Mouse (Mus musculus) stomach, embryonic 15.5 days (tissue): ENCODE measurements at regions not wholly inside any gene's neighbourhood (a gene's known extent, or its start where the extent isn't known, plus 50 kb on each side); places are given as distances from the start of the nearest gene placed in this dataset.
"Not testable (repeated sequence)": the region's sequence is repeated elsewhere in the genome, so short reads cannot be mapped to it uniquely, and the experiment has no call there.

Experiments used
- ATAC-seq: fragments of 200-750 bp; cut with Nextera tagmentation; 2 replicates; pipeline ENCODE4 v1.8.0; 2017; ENCODE audit warnings: low read depth, moderate number of reproducible peaks, moderate TSS enrichment; ENCODE audit not compliant: insufficient read depth, low FRiP score
- H3K27ac ChIP-seq: fragments of 300-500 bp; sonication (generic); 2 replicates; pipeline ENCODE4 v1.5.1; 2015; ENCODE audit warnings: mild to moderate bottlenecking, inconsistent platforms
- H3K27me3 ChIP-seq: fragments of 300-500 bp; sonication (generic); replicated peaks from 2 replicates; pipeline ENCODE4 v1.6.1; 2015; ENCODE audit warnings: inconsistent platforms
- H3K36me3 ChIP-seq: fragments of 300-500 bp; sonication (generic); 2 replicates; pipeline ENCODE4 v1.6.1; 2015; ENCODE audit warnings: inconsistent platforms
- H3K4me1 ChIP-seq: fragments of 300-500 bp; sonication (generic); 2 replicates; pipeline ENCODE4 v1.6.1; 2015; ENCODE audit warnings: inconsistent platforms
- H3K4me2 ChIP-seq: fragments of 300-500 bp; sonication (generic); 2 replicates; pipeline ENCODE4 v1.6.1; 2015; ENCODE audit warnings: mild to moderate bottlenecking, inconsistent platforms
- H3K4me3 ChIP-seq: fragments of 300-500 bp; sonication (generic); replicated peaks from 2 replicates; pipeline ENCODE4 v1.5.1; 2015; ENCODE audit warnings: inconsistent platforms
- H3K9ac ChIP-seq: fragments of 300-500 bp; sonication (generic); 2 replicates; pipeline ENCODE4 v1.6.1; 2015; ENCODE audit warnings: inconsistent platforms
- H3K9me3 ChIP-seq: fragments of 300-500 bp; sonication (generic); 2 replicates; pipeline ENCODE4 v1.6.1; 2016; ENCODE audit warnings: inconsistent platforms
- WGBS: fragments of 180-500 bp; shearing (Covaris S2); methylation state at CpG from one replicate; pipeline ENCODE4 v1.1.7; 2015; 5-methylcytosine and 5-hydroxymethylcytosine counted together

DNA sequence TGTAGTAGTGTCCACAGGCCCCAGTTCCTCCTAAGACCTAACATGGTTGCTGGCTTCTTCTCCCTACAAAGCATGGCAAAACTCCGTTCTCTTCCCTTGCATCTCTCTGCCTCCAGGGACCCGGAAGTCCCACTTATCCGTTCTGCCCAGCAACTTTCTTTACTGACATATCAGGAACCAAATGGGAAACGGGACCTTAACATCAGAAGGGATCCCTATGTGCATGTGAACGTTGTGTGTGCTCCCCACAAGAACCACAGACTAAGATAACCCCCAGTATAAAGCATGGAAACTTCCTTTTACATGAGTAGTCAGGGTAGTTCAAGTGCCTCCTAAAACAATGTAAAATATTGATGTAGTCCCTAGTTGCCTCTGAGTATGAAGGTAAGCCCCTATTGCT is 61.6 kb downstream of the Zxdb start:
- Histone ChIP-seq H3K4me3 (no peak overlapping the region), H3K4me1 (no peaks in the 10 kb centered on the region), H3K4me2 (no peak overlapping the region), H3K27me3 (no peaks in the 10 kb centered on the region), H3K9ac (no peak overlapping the region), H3K9me3 (no peaks in the 10 kb centered on the region), H3K27ac (no peak overlapping the region), H3K36me3 (no peaks in the 10 kb centered on the region)
- ATAC-seq = no peak
- WGBS = 65% methylated on average over 5 of the region's 5 CpGs

GRCm38 (mm10) chrX:94788331-94788920 is 64.1 kb downstream of the Zxdb start:
- H3K9me3 ChIP-seq = no peaks in the 10 kb centered on the region
- no peak for ATAC-seq
- H3K27ac ChIP-seq = no peak overlapping the region
- H3K4me2 ChIP-seq = no peak overlapping the region
- WGBS = 57% methylated on average over 3 of the region's 3 CpGs
- H3K27me3 ChIP-seq = no peaks in the 10 kb centered on the region
- no peak overlapping the region for H3K4me3 ChIP-seq
- H3K9ac ChIP-seq = no peak overlapping the region
- H3K36me3 ChIP-seq = no peaks in the 10 kb centered on the region
- H3K4me1 ChIP-seq = no peaks in the 10 kb centered on the region

GRCm38 (mm10) chrX:94796845-94797244 is 72.5 kb downstream of the Zxdb start:
- not testable (repeated sequence) for H3K9me3 ChIP-seq, H3K4me1 ChIP-seq, H3K27ac ChIP-seq, H3K4me3 ChIP-seq, H3K4me2 ChIP-seq, H3K27me3 ChIP-seq, H3K36me3 ChIP-seq, H3K9ac ChIP-seq
- WGBS = no CpG with 5 or more reads among the region's 37 CpGs
- peak; percentile 41; the same call in 1 of the 2 replicates for ATAC-seq

GRCm38 (mm10) chrX:94797348-94798182 is 73.2 kb downstream of the Zxdb start:
- not testable (repeated sequence) for H3K27ac ChIP-seq, H3K4me1 ChIP-seq, H3K36me3 ChIP-seq, H3K4me2 ChIP-seq, H3K27me3 ChIP-seq, H3K9ac ChIP-seq, H3K4me3 ChIP-seq, H3K9me3 ChIP-seq
- no CpG with 5 or more reads among the region's 131 CpGs for WGBS
- peak; percentile 61; the same call in 1 of the 2 replicates for ATAC-seq

GRCm38 (mm10) chrX:94798183-94798619 is 73.8 kb downstream of the Zxdb start:
- not testable (repeated sequence) for H3K4me1 ChIP-seq, H3K4me2 ChIP-seq, H3K4me3 ChIP-seq, H3K27me3 ChIP-seq, H3K27ac ChIP-seq, H3K36me3 ChIP-seq, H3K9me3 ChIP-seq, H3K9ac ChIP-seq
- no CpG with 5 or more reads among the region's 22 CpGs for WGBS
- ATAC-seq = peak; percentile 67

- H3K4me2 ChIP-seq, ATAC-seq, H3K36me3 ChIP-seq, H3K4me3 ChIP-seq, H3K27ac ChIP-seq, H3K4me1 ChIP-seq, H3K9ac ChIP-seq, H3K9me3 ChIP-seq, H3K27me3 ChIP-seq: not testable (repeated sequence)
- WGBS = no CpG with 5 or more reads among the region's 3 CpGs
These were observed 88.4 kb downstream of the Zxdb start for GRCm38 (mm10) chrX:94812760-94813159.

DNA sequence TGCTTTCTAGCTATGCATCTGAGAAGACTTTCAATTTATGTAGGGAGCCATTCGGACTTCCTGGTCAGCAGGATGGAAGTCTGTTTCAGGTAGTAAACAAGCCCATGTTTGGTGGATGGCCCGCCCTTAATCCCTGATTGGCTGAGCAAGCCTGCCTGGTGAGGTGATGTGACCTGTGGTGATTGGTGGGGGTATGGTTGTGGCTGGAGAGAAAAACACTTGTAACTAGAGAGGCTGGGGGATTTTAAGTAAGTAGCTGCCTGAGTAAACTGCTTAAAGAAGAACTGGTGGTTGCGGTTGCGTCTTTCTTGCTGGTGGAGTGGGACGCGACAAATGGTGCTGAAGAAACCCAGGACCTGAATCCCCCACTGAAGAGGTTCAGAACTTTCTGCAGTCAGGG is 103.2 kb downstream of the Zxdb start:
- H3K9ac ChIP-seq, H3K4me3 ChIP-seq, H3K4me2 ChIP-seq, H3K4me1 ChIP-seq, H3K27me3 ChIP-seq, H3K27ac ChIP-seq, H3K9me3 ChIP-seq, ATAC-seq, H3K36me3 ChIP-seq: not testable (repeated sequence)
- WGBS = 93% methylated on average over 6 of the region's 6 CpGs

- not testable (repeated sequence) for H3K4me1 ChIP-seq, ATAC-seq, H3K27ac ChIP-seq, H3K4me3 ChIP-seq, H3K27me3 ChIP-seq, H3K9me3 ChIP-seq, H3K36me3 ChIP-seq, H3K4me2 ChIP-seq, H3K9ac ChIP-seq
- WGBS = 33% methylated on average over 2 of the region's 2 CpGs
These were observed 119.9 kb downstream of the Zxdb start for GRCm38 (mm10) chrX:94844110-94844779.

GRCm38 (mm10) chrX:94849549-94849948 is 125.2 kb downstream of the Zxdb start:
- H3K27me3 ChIP-seq, H3K4me2 ChIP-seq, ATAC-seq, H3K4me3 ChIP-seq, H3K9ac ChIP-seq, H3K27ac ChIP-seq, H3K36me3 ChIP-seq, H3K9me3 ChIP-seq, H3K4me1 ChIP-seq: not testable (repeated sequence)
- 83% methylated on average over 1 of the region's 3 CpGs for WGBS

DNA sequence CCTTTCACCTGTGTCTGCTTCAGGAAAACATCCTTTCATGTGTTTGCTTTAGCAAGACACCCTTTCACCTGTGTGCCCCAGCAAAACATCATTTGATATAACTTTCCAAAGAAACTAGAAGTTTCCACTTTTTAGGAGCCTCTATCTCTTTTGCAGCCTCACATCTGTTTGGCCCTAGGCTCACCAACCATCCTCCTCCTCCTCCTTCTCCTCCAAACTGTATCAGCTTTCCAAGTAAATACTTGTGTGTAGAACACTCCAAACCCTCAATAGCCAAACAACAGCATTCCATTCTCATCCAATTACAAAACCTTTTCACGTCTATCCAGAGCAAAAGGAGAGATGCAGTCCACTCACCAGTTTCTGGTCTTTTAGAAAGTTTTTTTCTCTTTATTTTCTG is 133.1 kb downstream of the Zxdb start:
- no peak overlapping the region for H3K4me2 ChIP-seq
- no peaks in the 10 kb centered on the region for H3K27me3 ChIP-seq
- no peak overlapping the region for H3K4me3 ChIP-seq
- WGBS = 61% methylated on average over 1 of the region's 1 CpGs
- ATAC-seq = no peak
- H3K4me1 ChIP-seq = no peaks in the 10 kb centered on the region
- no peaks in the 10 kb centered on the region for H3K9me3 ChIP-seq
- H3K9ac ChIP-seq = no peak overlapping the region
- no peaks in the 10 kb centered on the region for H3K36me3 ChIP-seq
- H3K27ac ChIP-seq = no peak overlapping the region

GRCm38 (mm10) chrX:94857954-94858353 is 133.6 kb downstream of the Zxdb start:
- Histone ChIP-seq H3K36me3 (no peaks in the 10 kb centered on the region), H3K4me1 (no peaks in the 10 kb centered on the region), H3K27ac (no peak overlapping the region), H3K9me3 (no peaks in the 10 kb centered on the region), H3K4me2 (no peak overlapping the region), H3K9ac (no peak overlapping the region), H3K27me3 (no peaks in the 10 kb centered on the region), H3K4me3 (no peak overlapping the region)
- ATAC-seq = no peak
- 68% methylated on average over 4 of the region's 4 CpGs for WGBS

DNA sequence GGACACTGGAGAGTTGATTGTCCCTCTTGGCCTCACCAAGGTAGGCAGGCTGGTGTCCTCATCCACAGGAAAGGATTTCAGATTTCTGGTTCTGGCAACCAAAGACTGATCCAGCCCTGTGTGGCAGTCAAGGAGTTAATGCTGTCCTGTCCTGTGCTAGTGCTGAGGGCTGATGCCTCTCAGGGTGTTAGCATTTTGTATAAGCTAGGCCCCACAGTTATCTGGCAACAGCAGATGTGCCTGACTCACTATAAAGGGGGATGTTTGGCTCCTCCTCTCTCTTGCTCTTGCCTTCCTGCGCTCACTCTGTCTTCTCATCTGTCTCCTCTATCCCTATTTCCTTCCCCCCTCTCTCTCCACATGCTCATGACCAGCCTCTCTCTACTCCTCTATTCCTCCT is 138.8 kb downstream of the Zxdb start:
- Histone ChIP-seq H3K27me3 (no peaks in the 10 kb centered on the region), H3K9me3 (no peaks in the 10 kb centered on the region), H3K4me1 (no peaks in the 10 kb centered on the region), H3K36me3 (no peaks in the 10 kb centered on the region), H3K4me3 (no peak overlapping the region), H3K9ac (no peak overlapping the region), H3K4me2 (no peak overlapping the region), H3K27ac (no peak overlapping the region)
- peak; percentile 85 for ATAC-seq
- WGBS = 33% methylated on average over 1 of the region's 1 CpGs
